Mouse (Mus musculus): ENCODE results near the gene Usp20.

DNA sequence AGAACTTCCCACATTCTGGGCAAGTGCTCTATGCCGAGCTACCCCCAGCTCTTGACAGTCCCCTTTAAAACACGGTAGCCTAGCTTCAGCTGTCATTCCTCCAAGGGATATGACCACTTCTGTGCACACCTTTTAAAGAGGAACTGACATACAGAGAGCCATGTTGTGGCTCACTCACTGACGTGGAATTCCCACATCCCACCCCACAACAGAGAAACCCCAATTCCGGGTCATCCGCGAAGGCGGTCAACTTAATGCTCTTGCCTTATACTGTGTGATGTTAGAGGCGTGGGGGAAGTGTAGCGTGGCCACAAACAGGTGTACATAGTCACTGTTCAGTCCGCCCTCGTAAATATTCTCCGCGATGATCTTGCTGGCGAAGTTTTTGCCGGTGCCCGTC is 15.3 kb upstream of the Usp20 start:
- TF ChIP-seq CTCF (IDR thresholded peaks at IDR 0.05; ENCODE audit: insufficient read depth, low read length) (no peak), POLR2A (IDR thresholded peaks at IDR 0.05; ENCODE audit: borderline replicate concordance, extremely low read depth, low read depth, low read length) (no peak)
